Mouse (Mus musculus): ENCODE results near the gene Cst9. TPM values are rescaled to one million over a fixed set of nuclear protein-coding genes. Genes with fewer than 3 reads are reported as not detected.
A peak's percentile ranks its signal among the peaks of the same experiment; 100 is the strongest.

Cst9 gene
- polyA plus RNA-seq, 1 experiment from 2014 or later, result not detected

DNA sequence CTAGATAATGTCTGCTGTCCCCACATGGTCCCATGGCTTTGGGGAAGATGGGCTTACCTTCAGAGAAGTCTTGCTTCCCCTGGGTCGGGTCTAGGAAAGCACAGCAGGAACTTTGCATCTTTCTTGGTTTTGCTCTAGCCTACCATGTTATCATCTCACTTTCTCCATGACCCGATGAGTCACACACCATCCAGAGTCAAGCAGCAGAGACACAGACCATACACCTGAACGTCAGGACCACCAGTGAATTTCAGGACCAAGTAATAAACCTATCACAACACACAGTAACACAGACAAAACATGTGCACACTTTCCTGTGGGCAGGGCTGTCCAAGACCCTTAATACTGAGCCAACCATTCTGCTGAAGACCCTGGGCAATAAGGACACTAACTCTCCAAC, 35.6 kb downstream of the Cst9 start:
- H3K4me1 ChIP-seq (ENCODE audit: control insufficient read depth, insufficient read depth, low read length), result peaks cover 3% of the 10 kb centered on the region
- H3K36me3 ChIP-seq (replicated peaks; ENCODE audit: control insufficient read depth, insufficient read depth, low read depth, low read length), result no peaks in the 10 kb centered on the region; the same call in 1 of the 2 replicates
- H3K9ac ChIP-seq (replicated peaks; ENCODE audit: low read length), result no peak overlapping the region
- no peaks in the 10 kb centered on the region for H3K9me3 ChIP-seq (replicated peaks; ENCODE audit: control insufficient read depth, low read length)
- no peaks in the 10 kb centered on the region for H3K27me3 ChIP-seq (ENCODE audit: control insufficient read depth, insufficient read depth, low read length)
- no peak overlapping the region for H3K27ac ChIP-seq (replicated peaks; ENCODE audit: low read depth, low read length)
- ATAC-seq (replicated peaks; ENCODE audit: insufficient number of reproducible peaks, low FRiP score, low TSS enrichment, low read depth) (no peak), DNase-seq (ENCODE audit: low spot score) (no peak)
- WGBS, result 83% methylated on average over 3 of the region's 3 CpGs
- H3K4me2 ChIP-seq (ENCODE audit: low read depth, low read length), result no peak overlapping the region
- no peak overlapping the region for H3K4me3 ChIP-seq (ENCODE audit: low read depth, low read length)

DNA sequence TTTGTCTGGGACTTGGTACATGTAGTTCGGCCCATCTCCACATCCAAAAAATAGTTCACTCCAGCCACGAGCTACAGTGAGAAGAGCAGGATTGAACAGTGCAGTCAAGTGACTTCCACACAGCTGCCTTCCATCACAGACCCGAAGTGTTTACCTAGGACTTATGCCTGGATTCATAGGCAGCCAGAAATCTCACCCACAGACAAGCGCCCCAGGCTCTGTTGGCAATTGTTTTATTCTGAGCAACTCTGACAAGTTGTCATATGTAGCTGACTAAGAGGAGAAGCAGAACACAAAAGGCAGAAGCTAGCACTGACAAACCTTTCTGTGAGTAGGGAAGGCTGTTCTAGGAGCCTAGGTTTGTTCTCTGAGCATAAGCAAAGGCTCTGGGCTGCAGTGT, 37.9 kb downstream of the Cst9 start:
- H3K4me1 ChIP-seq (ENCODE audit: control insufficient read depth, insufficient read depth, low read length), result peaks cover 3% of the 10 kb centered on the region
- WGBS, result 79% methylated on average over 4 of the region's 4 CpGs
- H3K9ac ChIP-seq (replicated peaks; ENCODE audit: low read length), result no peak overlapping the region
- H3K4me2 ChIP-seq (ENCODE audit: low read depth, low read length), result peak overlapping the region; percentile 44
- H3K27me3 ChIP-seq (ENCODE audit: control insufficient read depth, insufficient read depth, low read length), result no peaks in the 10 kb centered on the region
- H3K27ac ChIP-seq (replicated peaks; ENCODE audit: low read depth, low read length), result no peak overlapping the region
- DNase-seq (ENCODE audit: low spot score), result no peak
- no peaks in the 10 kb centered on the region for H3K9me3 ChIP-seq (replicated peaks; ENCODE audit: control insufficient read depth, low read length)
- no peak overlapping the region for H3K4me3 ChIP-seq (ENCODE audit: low read depth, low read length)
- no peaks in the 10 kb centered on the region; the same call in 1 of the 2 replicates for H3K36me3 ChIP-seq (replicated peaks; ENCODE audit: control insufficient read depth, insufficient read depth, low read depth, low read length)
- no peak for ATAC-seq (replicated peaks; ENCODE audit: insufficient number of reproducible peaks, low FRiP score, low TSS enrichment, low read depth)

DNA sequence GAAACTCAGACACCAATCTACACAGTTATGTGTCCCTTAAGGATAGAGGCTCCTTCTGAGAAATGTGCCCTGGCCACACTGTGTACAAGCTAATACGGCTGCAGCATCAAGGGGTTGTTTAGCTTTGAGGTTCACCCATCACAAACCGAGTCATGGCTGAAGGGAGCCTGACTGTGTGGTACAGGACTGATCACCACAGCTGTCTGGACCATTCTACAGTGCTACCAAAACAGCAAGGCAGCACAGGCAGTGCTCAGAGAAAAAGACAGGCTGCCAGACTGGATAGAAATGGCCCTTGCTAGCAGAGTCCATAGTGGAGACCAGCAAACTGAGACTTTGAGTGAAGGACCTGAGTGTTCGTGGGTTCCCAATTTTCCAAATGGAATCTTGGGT, 39.3 kb downstream of the Cst9 start:
- DNase-seq (ENCODE audit: low spot score) (no peak), ATAC-seq (replicated peaks; ENCODE audit: insufficient number of reproducible peaks, low FRiP score, low TSS enrichment, low read depth) (0 out of 2 replicates have a peak, but pooled peaks have one; percentile 5)
- Histone ChIP-seq H3K4me3 (ENCODE audit: low read depth, low read length) (peak overlapping the region; percentile 91), H3K4me1 (ENCODE audit: control insufficient read depth, insufficient read depth, low read length) (peaks cover 3% of the 10 kb centered on the region), H3K36me3 (replicated peaks; ENCODE audit: control insufficient read depth, insufficient read depth, low read depth, low read length) (no peaks in the 10 kb centered on the region; the same call in 1 of the 2 replicates), H3K9ac (replicated peaks; ENCODE audit: low read length) (peak overlapping the region; percentile 90), H3K4me2 (ENCODE audit: low read depth, low read length) (peak overlapping the region; percentile 44), H3K9me3 (replicated peaks; ENCODE audit: control insufficient read depth, low read length) (no peaks in the 10 kb centered on the region), H3K27ac (replicated peaks; ENCODE audit: low read depth, low read length) (no peak overlapping the region), H3K27me3 (ENCODE audit: control insufficient read depth, insufficient read depth, low read length) (no peaks in the 10 kb centered on the region)
- 47% methylated on average over 3 of the region's 3 CpGs for WGBS

DNA sequence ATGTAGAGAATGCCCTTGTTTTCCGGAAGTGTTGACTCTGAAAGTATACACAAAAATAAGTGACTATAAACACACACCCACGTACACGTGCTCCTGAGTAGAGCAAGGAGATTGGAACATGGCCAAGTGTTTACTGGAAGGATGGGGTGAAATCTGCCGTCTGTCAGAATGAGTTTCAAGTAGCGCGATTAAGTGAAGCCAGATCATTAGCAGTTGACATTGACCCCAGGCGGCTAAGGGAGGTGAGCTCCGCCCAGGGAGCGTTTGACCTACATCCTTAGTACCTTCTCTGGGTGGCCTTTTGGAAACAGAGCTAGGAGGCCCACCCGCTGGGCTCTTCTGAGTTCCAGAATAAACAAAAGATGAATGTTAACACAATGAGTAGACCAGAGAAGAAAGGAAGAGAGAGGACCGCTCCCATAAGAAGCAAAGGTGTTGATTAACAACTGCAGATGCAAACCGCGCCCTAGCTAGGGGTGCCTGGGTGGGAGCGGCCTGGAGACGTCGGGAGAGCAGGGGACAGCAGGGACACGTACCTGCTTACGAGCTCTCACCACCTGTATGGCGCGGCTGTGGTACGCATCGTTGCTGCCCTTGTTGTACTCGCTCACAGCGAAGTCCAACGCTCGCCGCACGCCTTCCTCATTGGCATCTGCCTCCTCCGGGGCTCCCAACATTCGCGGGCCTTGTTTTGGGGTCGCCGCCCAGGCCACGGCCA, 39.8 kb downstream of the Cst9 start:
- peak overlapping the region; percentile 91 for H3K4me3 ChIP-seq (ENCODE audit: low read depth, low read length)
- 1% methylated on average over 34 of the region's 34 CpGs for WGBS
- peak; percentile 42 for DNase-seq (ENCODE audit: low spot score)

DNA sequence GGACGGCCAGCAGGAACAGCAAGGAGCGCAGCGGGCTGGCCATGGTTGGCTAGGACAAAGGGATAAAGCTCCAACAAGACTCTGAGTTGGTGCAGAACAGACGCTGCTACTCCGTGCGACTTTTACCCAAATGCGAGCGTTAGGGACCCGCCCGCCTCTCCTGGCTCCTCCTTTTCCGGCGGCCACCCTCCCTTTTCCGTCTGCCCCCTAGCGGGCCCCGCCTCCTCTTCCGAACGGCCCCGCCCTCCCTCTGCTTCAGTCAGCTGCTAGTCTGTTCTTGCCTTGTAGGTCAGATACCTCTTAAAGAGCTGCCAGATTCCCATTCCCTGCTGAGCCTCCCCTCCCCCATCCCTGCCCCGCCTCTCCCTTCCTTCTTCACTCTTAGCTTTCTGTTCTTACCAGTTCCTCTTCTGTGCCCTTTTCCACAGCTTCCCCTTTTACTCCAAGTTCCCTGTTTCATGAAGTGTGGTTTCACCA, 40.4 kb downstream of the Cst9 start, which contains the start of gene Cst3:
Cst3 (minus strand) TSS at position 358 of the 477 bp plus-strand sequence.
- no peaks in the 10 kb centered on the region for H3K27me3 ChIP-seq (ENCODE audit: control insufficient read depth, insufficient read depth, low read length)
- H3K4me1 ChIP-seq (ENCODE audit: control insufficient read depth, insufficient read depth, low read length), result peaks cover 3% of the 10 kb centered on the region
- H3K36me3 ChIP-seq (replicated peaks; ENCODE audit: control insufficient read depth, insufficient read depth, low read depth, low read length), result no peaks in the 10 kb centered on the region; the same call in 1 of the 2 replicates
- DNase-seq (ENCODE audit: low spot score), result peak; percentile 92
- peak within 1 kb of the TSS; percentile 90 for H3K9ac ChIP-seq (replicated peaks; ENCODE audit: low read length)
- peak within 1 kb of the TSS; percentile 91 for H3K4me3 ChIP-seq (ENCODE audit: low read depth, low read length)
- WGBS, result 0% methylated on average over 18 of the region's 19 CpGs
- ATAC-seq (replicated peaks; ENCODE audit: insufficient number of reproducible peaks, low FRiP score, low TSS enrichment, low read depth), result peak; percentile 97
- no peaks in the 10 kb centered on the region for H3K9me3 ChIP-seq (replicated peaks; ENCODE audit: control insufficient read depth, low read length)
- H3K27ac ChIP-seq (replicated peaks; ENCODE audit: low read depth, low read length), result peak within 1 kb of the TSS; percentile 76
- peak within 1 kb of the TSS; percentile 44 for H3K4me2 ChIP-seq (ENCODE audit: low read depth, low read length)

More for the DNA sequence above, 39.8 kb downstream of the Cst9 start:
- Histone ChIP-seq H3K36me3 (replicated peaks; ENCODE audit: control insufficient read depth, insufficient read depth, low read depth, low read length) (no peaks in the 10 kb centered on the region; the same call in 1 of the 2 replicates), H3K27ac (replicated peaks; ENCODE audit: low read depth, low read length) (peak overlapping the region; percentile 76), H3K4me2 (ENCODE audit: low read depth, low read length) (peak overlapping the region; percentile 44), H3K4me1 (ENCODE audit: control insufficient read depth, insufficient read depth, low read length) (peaks cover 3% of the 10 kb centered on the region), H3K9me3 (replicated peaks; ENCODE audit: control insufficient read depth, low read length) (no peaks in the 10 kb centered on the region), H3K9ac (replicated peaks; ENCODE audit: low read length) (peak overlapping the region; percentile 90), H3K27me3 (ENCODE audit: control insufficient read depth, insufficient read depth, low read length) (no peaks in the 10 kb centered on the region)
- ATAC-seq (replicated peaks; ENCODE audit: insufficient number of reproducible peaks, low FRiP score, low TSS enrichment, low read depth), result peak; percentile 64

DNA sequence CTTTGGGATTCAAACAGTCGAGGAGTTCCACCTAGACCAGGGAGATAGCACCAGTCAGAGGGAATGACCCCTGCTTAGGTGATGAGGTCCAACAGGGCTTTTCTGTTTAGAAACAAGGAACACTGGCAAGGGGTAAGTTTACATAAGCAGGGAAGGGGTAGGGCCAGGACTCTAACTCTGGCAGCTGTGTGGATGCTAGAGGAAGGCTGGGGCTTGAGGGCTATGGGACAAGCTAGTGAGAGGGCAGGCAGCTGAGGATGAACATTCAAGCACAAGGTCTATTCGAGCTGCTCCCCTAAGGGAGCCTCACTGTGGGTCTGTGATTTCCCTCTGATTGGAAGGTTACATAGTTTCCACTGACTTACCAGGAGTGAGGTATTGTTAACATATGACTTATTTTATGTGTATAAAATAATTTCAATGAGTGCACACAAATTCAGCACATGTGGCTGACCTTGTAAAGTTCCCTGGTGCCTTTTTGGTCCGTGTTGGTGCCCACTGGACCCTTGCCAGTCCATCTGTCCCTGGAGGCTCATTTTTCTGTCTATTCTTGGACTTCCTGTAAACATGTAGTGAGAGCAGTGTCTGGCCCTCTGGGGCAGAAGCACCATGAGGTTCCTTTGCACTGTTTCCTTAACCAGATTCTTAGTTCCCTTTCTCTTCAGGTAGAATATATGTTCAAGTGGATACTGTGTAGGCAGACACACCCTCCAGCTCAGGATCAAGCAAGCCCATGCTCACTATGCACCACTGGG, 42.2 kb downstream of the Cst9 start:
- WGBS, result 53% methylated on average over 3 of the region's 3 CpGs

DNA sequence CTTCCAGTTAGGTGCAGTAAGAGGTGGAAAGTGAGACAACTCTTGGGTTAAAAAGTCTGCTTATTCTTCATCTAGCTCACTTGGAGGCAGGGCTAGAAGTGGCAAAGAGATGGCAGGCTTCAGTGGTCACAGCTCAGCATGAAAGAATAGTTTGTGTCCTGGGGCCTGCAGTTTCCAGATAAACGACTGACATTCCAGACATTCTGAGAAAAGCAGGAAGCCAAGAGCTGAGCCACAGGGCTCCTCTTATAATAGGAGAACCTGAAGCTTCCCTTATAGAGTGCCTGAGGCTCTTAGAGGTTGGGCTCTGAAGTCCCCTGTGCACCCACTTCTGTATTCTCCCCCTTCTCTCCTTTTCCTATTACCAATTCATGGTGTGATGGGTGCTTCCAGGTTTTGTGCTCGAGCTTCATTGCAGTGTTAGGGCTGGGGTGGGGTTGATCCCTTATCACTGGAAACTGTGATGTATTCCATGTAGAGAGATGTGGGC, 43.7 kb downstream of the Cst9 start:
- Histone ChIP-seq H3K4me2 (ENCODE audit: low read depth, low read length) (no peak overlapping the region), H3K4me3 (ENCODE audit: low read depth, low read length) (no peak overlapping the region), H3K36me3 (replicated peaks; ENCODE audit: control insufficient read depth, insufficient read depth, low read depth, low read length) (no peaks in the 10 kb centered on the region), H3K4me1 (ENCODE audit: control insufficient read depth, insufficient read depth, low read length) (no peaks in the 10 kb centered on the region), H3K27ac (replicated peaks; ENCODE audit: low read depth, low read length) (no peak overlapping the region), H3K9ac (replicated peaks; ENCODE audit: low read length) (no peak overlapping the region), H3K27me3 (ENCODE audit: control insufficient read depth, insufficient read depth, low read length) (no peaks in the 10 kb centered on the region), H3K9me3 (replicated peaks; ENCODE audit: control insufficient read depth, low read length) (no peaks in the 10 kb centered on the region)
- no peak for ATAC-seq (replicated peaks; ENCODE audit: insufficient number of reproducible peaks, low FRiP score, low TSS enrichment, low read depth)
- no peak for DNase-seq (ENCODE audit: low spot score)
- WGBS, result 5% methylated on average over 2 of the region's 2 CpGs

More for the DNA sequence above, 42.2 kb downstream of the Cst9 start:
- Histone ChIP-seq H3K27me3 (ENCODE audit: control insufficient read depth, insufficient read depth, low read length) (no peaks in the 10 kb centered on the region), H3K4me2 (ENCODE audit: low read depth, low read length) (no peak overlapping the region), H3K4me1 (ENCODE audit: control insufficient read depth, insufficient read depth, low read length) (peaks cover 3% of the 10 kb centered on the region), H3K4me3 (ENCODE audit: low read depth, low read length) (no peak overlapping the region), H3K27ac (replicated peaks; ENCODE audit: low read depth, low read length) (no peak overlapping the region), H3K9me3 (replicated peaks; ENCODE audit: control insufficient read depth, low read length) (no peaks in the 10 kb centered on the region), H3K9ac (replicated peaks; ENCODE audit: low read length) (no peak overlapping the region), H3K36me3 (replicated peaks; ENCODE audit: control insufficient read depth, insufficient read depth, low read depth, low read length) (no peaks in the 10 kb centered on the region; the same call in 1 of the 2 replicates)
- no peak for ATAC-seq (replicated peaks; ENCODE audit: insufficient number of reproducible peaks, low FRiP score, low TSS enrichment, low read depth)
- no peak for DNase-seq (ENCODE audit: low spot score)
